Mouse (Mus musculus) liver, embryonic 12.5 days (tissue): ENCODE measurements around the gene Tpp1. TPM values are rescaled to one million over a fixed set of nuclear protein-coding genes. Genes with fewer than 3 reads are reported as not detected.

Source experiments
- ATAC-seq: fragments of 200-750 bp; cut with Nextera tagmentation; 2 replicates; pipeline ENCODE4 v1.8.0; 2017; ENCODE audit warnings: moderate number of reproducible peaks, mild to moderate bottlenecking, moderate library complexity
- H3K27ac ChIP-seq: fragments of 300-500 bp; sonication (generic); 2 replicates; pipeline ENCODE4 v1.5.1; 2016; ENCODE audit warnings: mild to moderate bottlenecking
- H3K27me3 ChIP-seq: fragments of 300-500 bp; sonication (generic); replicated peaks from 2 replicates; pipeline ENCODE4 v1.6.1; 2016; ENCODE audit warnings: mild to moderate bottlenecking, moderate library complexity
- H3K36me3 ChIP-seq: fragments of 300-500 bp; sonication (generic); 2 replicates; pipeline ENCODE4 v1.6.1; 2016; ENCODE audit warnings: mild to moderate bottlenecking, moderate library complexity
- H3K4me1 ChIP-seq: fragments of 300-500 bp; sonication (generic); 2 replicates; pipeline ENCODE4 v1.6.1; 2016
- H3K4me2 ChIP-seq: fragments of 300-500 bp; sonication (generic); 2 replicates; pipeline ENCODE4 v1.6.1; 2016; ENCODE audit warnings: mild to moderate bottlenecking, moderate library complexity
- H3K4me3 ChIP-seq: fragments of 300-500 bp; sonication (generic); 2 replicates; pipeline ENCODE4 v1.5.1; 2016; ENCODE audit warnings: mild to moderate bottlenecking, moderate library complexity
- H3K9ac ChIP-seq: fragments of 300-500 bp; sonication (generic); 2 replicates; pipeline ENCODE4 v1.6.1; 2016; ENCODE audit warnings: mild to moderate bottlenecking, moderate library complexity
- H3K9me3 ChIP-seq: fragments of 300-500 bp; sonication (generic); replicated peaks from 2 replicates; pipeline ENCODE4 v1.6.1; 2016; ENCODE audit warnings: mild to moderate bottlenecking, moderate library complexity
- WGBS: fragments of 180-500 bp; shearing (Covaris S2); methylation state at CpG from one replicate; pipeline ENCODE4 v1.1.7; 2016; ENCODE audit not compliant: insufficient replicate concordance; 5-methylcytosine and 5-hydroxymethylcytosine counted together
- polyA plus RNA-seq: library from polyadenylated mRNA; unstranded; fragments of >200 nt; fragmentation: Nextera tagmentation; extraction: Ambion mirVana; gene quantifications from 2 replicates; pipeline ENCODE4 v1.2.1, GENCODE M21; 2016

Tpp1 gene
- polyA plus RNA-seq, 1 experiment from 2014 or later = 64.7 TPM

- Histone ChIP-seq H3K9ac (no peak overlapping the region), H3K27me3 (no peaks in the 10 kb centered on the region), H3K4me1 (no peaks in the 10 kb centered on the region), H3K9me3 (no peaks in the 10 kb centered on the region), H3K4me3 (no peak overlapping the region), H3K4me2 (no peak overlapping the region), H3K27ac (no peak overlapping the region), H3K36me3 (no peaks in the 10 kb centered on the region)
- WGBS = 74% methylated on average over 5 of the region's 5 CpGs
- peak; percentile 76 for ATAC-seq
These were observed 43.3 kb downstream of the Tpp1 start for GRCm38 (mm10) chr7:105708733-105709132.

- no peak overlapping the region for H3K4me2 ChIP-seq
- no peak overlapping the region for H3K9ac ChIP-seq
- no peak overlapping the region for H3K27ac ChIP-seq
- H3K36me3 ChIP-seq = no peaks in the 10 kb centered on the region
- no peaks in the 10 kb centered on the region for H3K27me3 ChIP-seq
- no peak for ATAC-seq
- 71% methylated on average over 4 of the region's 4 CpGs for WGBS
- H3K4me1 ChIP-seq = no peaks in the 10 kb centered on the region
- H3K9me3 ChIP-seq = no peaks in the 10 kb centered on the region
- no peak overlapping the region for H3K4me3 ChIP-seq
These were observed 48.2 kb downstream of the Tpp1 start for GRCm38 (mm10) chr7:105703816-105704215.

- no peak overlapping the region for H3K27ac ChIP-seq
- H3K4me2 ChIP-seq = no peak overlapping the region
- H3K4me1 ChIP-seq = no peaks in the 10 kb centered on the region
- H3K4me3 ChIP-seq = no peak overlapping the region
- no peaks in the 10 kb centered on the region for H3K9me3 ChIP-seq
- 74% methylated on average over 16 of the region's 16 CpGs for WGBS
- H3K9ac ChIP-seq = no peak overlapping the region
- no peak for ATAC-seq
- no peaks in the 10 kb centered on the region for H3K36me3 ChIP-seq
- no peaks in the 10 kb centered on the region for H3K27me3 ChIP-seq
These were observed 48.9 kb downstream of the Tpp1 start for GRCm38 (mm10) chr7:105703184-105703583.

Other genes with a start within 250 kb of the Tpp1 start
- 27.6 and 28.7 TPM in 2 replicates for gene Smpd1, start 197.9 kb downstream of the Tpp1 start, polyA plus RNA-seq
- 6.3 and 6.7 TPM in 2 replicates for gene Apbb1, start 170.6 kb downstream of the Tpp1 start, polyA plus RNA-seq
- gene Hpx, start 152.1 kb downstream of the Tpp1 start, polyA plus RNA-seq = 81.9 and 84.3 TPM in 2 replicates
- gene Trim3, start 118.7 kb downstream of the Tpp1 start, polyA plus RNA-seq = 7.7 and 8.0 TPM in 2 replicates
- 159 and 163 TPM in 2 replicates for gene Timm10b, start 112.2 kb downstream of the Tpp1 start, polyA plus RNA-seq
- gene Arfip2, start 111.8 kb downstream of the Tpp1 start, polyA plus RNA-seq = 24.5 and 26.8 TPM in 2 replicates
- 10.2 and 13.2 TPM in 2 replicates for gene Gm45799, start 111.7 kb downstream of the Tpp1 start, polyA plus RNA-seq
- 0.24 and 0.47 TPM in 2 replicates for gene Dnhd1, start 101.4 kb downstream of the Tpp1 start, polyA plus RNA-seq
- 149 and 159 TPM in 2 replicates for gene Ilk, start 15.6 kb downstream of the Tpp1 start, polyA plus RNA-seq
- 28.8 and 29.1 TPM in 2 replicates for gene Rrp8, start 14.8 kb downstream of the Tpp1 start, polyA plus RNA-seq
- gene Taf10, start 7.9 kb downstream of the Tpp1 start, polyA plus RNA-seq = 232 and 233 TPM in 2 replicates
- gene Dchs1, start 35.4 kb upstream of the Tpp1 start, polyA plus RNA-seq = 1.9 and 2.0 TPM in 2 replicates
- gene Mrpl17, start 58.9 kb upstream of the Tpp1 start, polyA plus RNA-seq = 330 and 351 TPM in 2 replicates
- 0.49 and 1.0 TPM in 2 replicates for gene Gm4070, start 201.7 kb upstream of the Tpp1 start, polyA plus RNA-seq